Mouse (Mus musculus) limb, embryonic 15.5 days (tissue): ENCODE measurements at regions not wholly inside any gene's neighbourhood (a gene's known extent, or its start where the extent isn't known, plus 50 kb on each side); places are given as distances from the start of the nearest gene placed in this dataset.

ENCODE experiments used
- ATAC-seq: fragments of 200-750 bp; cut with Nextera tagmentation; 2 replicates; pipeline ENCODE4 v1.8.0; 2017; ENCODE audit warnings: low read depth, moderate TSS enrichment; ENCODE audit not compliant: insufficient number of reproducible peaks, low FRiP score, low TSS enrichment
- H3K27ac ChIP-seq: fragments of 300-500 bp; sonication (generic); 2 replicates; pipeline ENCODE4 v1.5.1; 2015; ENCODE audit warnings: moderate library complexity, mild to moderate bottlenecking, inconsistent platforms
- H3K27me3 ChIP-seq: fragments of 300-500 bp; sonication (generic); 2 replicates; pipeline ENCODE4 v1.6.1; 2015; ENCODE audit warnings: inconsistent platforms
- H3K36me3 ChIP-seq: fragments of 300-500 bp; sonication (generic); 2 replicates; pipeline ENCODE4 v1.6.1; 2015; ENCODE audit warnings: inconsistent platforms
- H3K4me1 ChIP-seq: fragments of 300-500 bp; sonication (generic); 2 replicates; pipeline ENCODE4 v1.6.1; 2015; ENCODE audit warnings: inconsistent platforms
- H3K4me2 ChIP-seq: fragments of 300-500 bp; sonication (generic); 2 replicates; pipeline ENCODE4 v1.6.1; 2015; ENCODE audit warnings: mild to moderate bottlenecking, inconsistent platforms
- H3K4me3 ChIP-seq: fragments of 300-500 bp; sonication (generic); 2 replicates; pipeline ENCODE4 v1.5.1; 2015; ENCODE audit warnings: mild to moderate bottlenecking, inconsistent platforms
- H3K9ac ChIP-seq: fragments of 300-500 bp; sonication (generic); 2 replicates; pipeline ENCODE4 v1.6.1; 2015; ENCODE audit warnings: inconsistent platforms
- H3K9me3 ChIP-seq: fragments of 300-500 bp; sonication (generic); 2 replicates; pipeline ENCODE4 v1.6.1; 2016; ENCODE audit warnings: inconsistent platforms
- WGBS: fragments of 180-500 bp; shearing (Covaris S2); methylation state at CpG from one replicate; pipeline ENCODE4 v1.1.7; 2015; 5-methylcytosine and 5-hydroxymethylcytosine counted together

DNA sequence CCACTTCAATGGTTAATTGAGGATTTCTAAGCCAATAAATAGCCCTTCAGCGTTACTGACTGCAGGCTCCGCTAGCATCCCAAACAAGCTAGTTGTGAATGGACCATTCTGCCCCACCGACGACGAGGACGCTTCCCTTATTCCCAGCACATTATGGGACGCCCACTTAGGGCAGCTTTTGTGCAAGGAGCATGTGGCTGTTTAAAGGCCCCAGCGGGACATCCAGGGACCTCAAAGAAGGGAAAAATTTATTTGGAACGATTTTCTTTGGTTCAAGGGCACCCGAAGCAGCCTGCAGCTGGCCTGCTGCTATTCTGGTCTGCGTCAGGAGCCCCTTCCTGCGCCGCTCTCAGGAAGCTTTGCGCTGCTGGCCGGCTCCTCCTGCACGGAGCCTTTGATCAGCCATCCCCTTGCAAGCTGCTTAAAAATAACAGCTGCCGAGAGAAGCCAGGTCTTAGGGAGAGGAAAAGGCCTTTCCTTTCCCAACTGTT lies 172.6 kb upstream of the Gm5148 start:
- H3K36me3 ChIP-seq = no peaks in the 10 kb centered on the region
- H3K4me3 ChIP-seq = peak overlapping the region; percentile 21
- 5% methylated on average over 17 of the region's 17 CpGs for WGBS
- no peak overlapping the region for H3K9ac ChIP-seq
- H3K4me2 ChIP-seq = peak overlapping the region; percentile 38
- H3K27ac ChIP-seq = peak overlapping the region; percentile 71
- ATAC-seq = peak; percentile 75; the same call in 1 of the 2 replicates
- no peaks in the 10 kb centered on the region for H3K27me3 ChIP-seq
- H3K9me3 ChIP-seq = no peaks in the 10 kb centered on the region
- 0 out of 2 replicates have a peak, but pooled peaks cover 12% of the 10 kb centered on the region for H3K4me1 ChIP-seq

DNA sequence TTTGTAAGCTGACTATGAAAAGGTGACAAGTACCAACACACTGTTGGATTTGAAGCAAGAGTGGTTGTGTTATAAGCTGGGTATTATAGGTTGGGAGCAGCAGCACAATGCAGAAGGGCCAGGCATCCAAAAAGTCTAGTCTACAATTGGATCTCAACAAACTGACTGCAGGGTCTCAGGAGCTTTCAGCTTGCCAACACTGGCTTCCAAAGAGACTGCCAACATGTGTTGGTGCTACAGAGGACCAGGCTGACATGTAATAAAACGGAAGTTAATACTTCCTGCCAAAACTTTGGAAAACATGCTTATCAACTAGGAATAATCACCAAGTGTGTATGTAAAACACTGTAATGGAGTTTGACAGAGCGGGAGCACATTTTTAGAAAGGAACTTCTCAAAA lies 170.3 kb upstream of the Gm5148 start:
- H3K36me3 ChIP-seq = no peaks in the 10 kb centered on the region
- ATAC-seq = no peak
- H3K9ac ChIP-seq = no peak overlapping the region
- no peak overlapping the region for H3K4me2 ChIP-seq
- H3K27ac ChIP-seq = peak overlapping the region; percentile 33; the same call in 1 of the 2 replicates
- H3K9me3 ChIP-seq = no peaks in the 10 kb centered on the region
- H3K4me3 ChIP-seq = no peak overlapping the region
- no peaks in the 10 kb centered on the region for H3K27me3 ChIP-seq
- 0 out of 2 replicates have a peak, but pooled peaks cover 12% of the 10 kb centered on the region for H3K4me1 ChIP-seq
- 30% methylated on average over 2 of the region's 2 CpGs for WGBS

GRCm38 (mm10) chr3:37890202-37890601 lies 165.9 kb upstream of the Gm5148 start:
- no peaks in the 10 kb centered on the region for H3K27me3 ChIP-seq
- no peak overlapping the region for H3K27ac ChIP-seq
- ATAC-seq = no peak
- H3K36me3 ChIP-seq = no peaks in the 10 kb centered on the region
- WGBS = 65% methylated on average over 1 of the region's 1 CpGs
- H3K4me3 ChIP-seq = no peak overlapping the region
- H3K9ac ChIP-seq = no peak overlapping the region
- 0 out of 2 replicates have a peak, but pooled peaks cover 7% of the 10 kb centered on the region for H3K4me1 ChIP-seq
- H3K4me2 ChIP-seq = no peak overlapping the region
- no peaks in the 10 kb centered on the region for H3K9me3 ChIP-seq

GRCm38 (mm10) chr3:37888455-37888854 lies 164.2 kb upstream of the Gm5148 start:
- Histone ChIP-seq H3K4me2 (no peak overlapping the region), H3K9ac (no peak overlapping the region), H3K4me3 (no peak overlapping the region), H3K9me3 (no peaks in the 10 kb centered on the region), H3K4me1 (no peaks in the 10 kb centered on the region), H3K27me3 (no peaks in the 10 kb centered on the region), H3K27ac (no peak overlapping the region), H3K36me3 (no peaks in the 10 kb centered on the region)
- ATAC-seq = no peak
- WGBS = 55% methylated on average over 6 of the region's 6 CpGs

DNA sequence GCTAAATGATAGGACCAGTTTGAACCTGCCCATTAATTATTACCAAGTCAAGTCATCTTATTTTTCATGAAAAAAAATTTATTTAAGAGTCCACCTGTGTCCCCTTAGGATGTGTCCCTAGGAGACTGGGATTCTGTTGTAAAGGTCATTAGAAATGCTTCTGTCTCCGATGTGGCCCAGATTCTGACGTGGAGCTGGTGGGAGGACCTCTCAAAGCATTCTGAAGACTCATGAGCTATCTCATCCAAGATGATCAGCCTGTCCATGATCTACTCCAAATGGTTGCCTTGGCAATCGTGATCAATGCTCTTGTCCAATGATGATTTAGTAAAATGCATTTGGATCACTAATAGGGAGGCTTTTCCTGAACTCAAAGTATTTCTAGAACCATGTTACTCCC lies 163.4 kb upstream of the Gm5148 start:
- Histone ChIP-seq H3K4me3 (no peak overlapping the region), H3K4me1 (no peaks in the 10 kb centered on the region), H3K9ac (no peak overlapping the region), H3K4me2 (no peak overlapping the region), H3K36me3 (no peaks in the 10 kb centered on the region), H3K27ac (no peak overlapping the region), H3K9me3 (no peaks in the 10 kb centered on the region), H3K27me3 (no peaks in the 10 kb centered on the region)
- ATAC-seq = no peak
- 85% methylated on average over 3 of the region's 3 CpGs for WGBS

- Histone ChIP-seq H3K36me3 (no peaks in the 10 kb centered on the region), H3K4me3 (no peak overlapping the region), H3K27me3 (no peaks in the 10 kb centered on the region), H3K4me2 (no peak overlapping the region), H3K4me1 (no peaks in the 10 kb centered on the region), H3K27ac (no peak overlapping the region), H3K9me3 (no peaks in the 10 kb centered on the region), H3K9ac (no peak overlapping the region)
- no peak for ATAC-seq
- WGBS = 76% methylated on average over 3 of the region's 3 CpGs
Measured at GRCm38 (mm10) chr3:37886705-37887454, 162.6 kb upstream of the Gm5148 start.

GRCm38 (mm10) chr3:37885776-37886175 lies 161.5 kb upstream of the Gm5148 start:
- no peak for ATAC-seq

GRCm38 (mm10) chr3:37882417-37882816 lies 158.1 kb upstream of the Gm5148 start:
- WGBS = 74% methylated on average over 5 of the region's 5 CpGs
- no peaks in the 10 kb centered on the region for H3K9me3 ChIP-seq
- ATAC-seq = no peak
- H3K36me3 ChIP-seq = no peaks in the 10 kb centered on the region
- H3K27ac ChIP-seq = no peak overlapping the region
- no peaks in the 10 kb centered on the region for H3K4me1 ChIP-seq
- H3K4me2 ChIP-seq = no peak overlapping the region
- H3K9ac ChIP-seq = no peak overlapping the region
- H3K4me3 ChIP-seq = no peak overlapping the region
- H3K27me3 ChIP-seq = no peaks in the 10 kb centered on the region

More at GRCm38 (mm10) chr3:37885776-37886175, 161.5 kb upstream of the Gm5148 start:
- H3K27me3 ChIP-seq = no peaks in the 10 kb centered on the region
- H3K4me2 ChIP-seq = no peak overlapping the region
- 78% methylated on average over 6 of the region's 6 CpGs for WGBS
- no peak overlapping the region for H3K27ac ChIP-seq
- H3K36me3 ChIP-seq = no peaks in the 10 kb centered on the region
- H3K9me3 ChIP-seq = no peaks in the 10 kb centered on the region
- no peaks in the 10 kb centered on the region for H3K4me1 ChIP-seq
- H3K4me3 ChIP-seq = no peak overlapping the region
- no peak overlapping the region for H3K9ac ChIP-seq

DNA sequence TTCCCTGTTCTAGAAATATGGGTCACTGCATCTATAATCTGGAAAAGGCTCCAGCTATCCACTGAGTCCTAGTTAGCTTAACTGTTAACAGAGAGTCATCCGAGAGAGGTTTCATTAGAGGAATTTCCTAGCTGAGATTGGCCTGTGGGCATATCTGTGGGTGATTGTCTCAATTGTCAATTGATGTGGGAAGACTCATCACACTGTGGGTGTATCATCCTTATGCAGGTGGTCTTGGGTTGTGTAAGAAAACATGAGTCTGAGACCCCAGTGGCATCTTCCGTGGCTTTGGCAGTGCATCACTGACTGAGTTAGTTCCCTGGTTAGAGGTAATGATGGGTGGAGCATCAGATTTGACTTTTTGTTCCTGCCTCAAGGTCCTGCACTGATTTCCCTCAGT lies 156.7 kb upstream of the Gm5148 start:
- 0 out of 2 replicates have a peak, but pooled peaks cover 2% of the 10 kb centered on the region for H3K4me1 ChIP-seq
- H3K36me3 ChIP-seq = no peaks in the 10 kb centered on the region
- no peaks in the 10 kb centered on the region for H3K27me3 ChIP-seq
- no peak overlapping the region for H3K9ac ChIP-seq
- 88% methylated on average over 2 of the region's 2 CpGs for WGBS
- H3K4me2 ChIP-seq = no peak overlapping the region
- no peak for ATAC-seq
- H3K4me3 ChIP-seq = no peak overlapping the region
- no peaks in the 10 kb centered on the region for H3K9me3 ChIP-seq
- H3K27ac ChIP-seq = no peak overlapping the region

DNA sequence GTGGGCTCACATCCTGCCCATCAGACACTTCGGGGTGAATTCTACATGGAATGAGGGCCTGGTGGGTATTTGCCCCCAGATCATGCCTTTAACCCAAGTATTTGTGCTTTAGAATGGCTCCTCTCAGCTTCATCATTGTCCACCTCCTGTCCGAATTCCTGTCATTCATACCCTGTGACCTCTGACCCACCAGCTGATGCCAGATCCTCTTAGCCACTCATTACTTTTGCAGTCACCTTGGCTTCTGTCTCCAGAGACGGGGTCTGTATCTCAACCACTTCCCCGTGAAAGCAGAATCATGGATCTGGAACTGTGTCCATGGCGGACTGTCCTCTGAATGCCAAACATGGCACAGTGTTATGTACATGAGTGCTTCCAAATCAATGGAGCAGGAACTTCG lies 154.8 kb upstream of the Gm5148 start:
- Histone ChIP-seq H3K4me2 (no peak overlapping the region), H3K4me3 (no peak overlapping the region), H3K9me3 (no peaks in the 10 kb centered on the region), H3K4me1 (peaks cover 16% of the 10 kb centered on the region), H3K36me3 (no peaks in the 10 kb centered on the region), H3K27me3 (no peaks in the 10 kb centered on the region), H3K27ac (no peak overlapping the region), H3K9ac (no peak overlapping the region)
- WGBS = 80% methylated on average over 6 of the region's 6 CpGs
- no peak for ATAC-seq

GRCm38 (mm10) chr3:37876016-37876765 lies 151.9 kb upstream of the Gm5148 start:
- peak overlapping the region; percentile 92 for H3K27ac ChIP-seq
- H3K36me3 ChIP-seq = no peaks in the 10 kb centered on the region
- no peak overlapping the region for H3K9ac ChIP-seq
- 75% methylated on average over 13 of the region's 13 CpGs for WGBS
- H3K9me3 ChIP-seq = no peaks in the 10 kb centered on the region
- H3K4me2 ChIP-seq = no peak overlapping the region
- no peak for ATAC-seq
- H3K27me3 ChIP-seq = no peaks in the 10 kb centered on the region
- H3K4me1 ChIP-seq = peaks cover 19% of the 10 kb centered on the region
- H3K4me3 ChIP-seq = no peak overlapping the region

DNA sequence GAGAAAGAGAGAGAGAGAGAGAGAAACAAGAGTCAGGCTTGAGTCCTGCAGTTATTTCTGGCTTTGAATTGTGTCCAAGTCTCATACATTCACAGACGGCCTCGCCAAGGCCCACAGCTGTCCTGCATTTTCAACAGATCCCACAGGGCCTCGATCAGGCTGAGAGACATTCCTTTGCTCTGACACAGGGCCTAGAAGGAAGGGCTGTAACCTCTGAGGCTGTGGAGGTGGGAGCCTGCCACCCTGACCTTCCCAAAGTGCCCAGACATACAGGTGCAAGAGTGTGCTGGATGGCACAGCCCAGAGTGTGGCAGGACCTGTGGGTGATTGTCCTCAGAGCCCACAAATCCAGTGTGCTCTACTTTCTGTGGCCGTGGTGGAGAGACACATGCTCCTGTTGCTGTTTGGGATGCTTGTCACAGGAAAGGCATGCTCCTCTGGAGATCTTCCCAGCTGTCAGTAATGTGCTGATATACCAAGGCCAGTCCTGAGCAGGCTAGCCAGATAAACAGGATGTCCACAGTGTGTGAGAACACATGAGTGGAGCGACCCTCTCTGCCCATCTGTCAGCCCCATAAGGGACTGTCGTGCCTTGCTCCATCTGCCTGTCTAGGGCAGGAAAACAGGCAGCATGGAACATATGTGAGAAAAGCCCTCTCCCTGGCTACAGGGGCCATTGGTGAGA lies 151.2 kb upstream of the Gm5148 start:
- no peak overlapping the region for H3K9ac ChIP-seq

More for the DNA sequence above, 151.2 kb upstream of the Gm5148 start:
- no peaks in the 10 kb centered on the region for H3K36me3 ChIP-seq
- 17% methylated on average over 6 of the region's 6 CpGs for whole genome bisulfite sequencing
- H3K4me2 ChIP-seq = no peak overlapping the region
- H3K27me3 ChIP-seq = no peaks in the 10 kb centered on the region
- no peak overlapping the region for H3K4me3 ChIP-seq
- H3K9me3 ChIP-seq = no peaks in the 10 kb centered on the region
- peak; percentile 93 for ATAC-seq
- H3K4me1 ChIP-seq = peaks cover 19% of the 10 kb centered on the region
- peak overlapping the region; percentile 92 for H3K27ac ChIP-seq
